Comparison of ENCODE assay signal across 10 mouse cellular contexts in genomic region chr16:97009116-97010055, GRCm38 (mm10).
A peak's percentile ranks its signal among the peaks of the same experiment; 100 is the strongest.
DNase-seq lines count a peak whose midpoint lies in the region; ATAC-seq and TF ChIP-seq lines count a peak whose summit lies in the region.
"Had no signal": no experiment of that assay in that cellular context is flagged by ENCODE, and none has a peak within 500 bp of the region (broad histone marks: within the 10 kb centered on the region; RNA-seq: fewer than 3 reads in every experiment).

No protein-coding gene starts in this region.

- no peak overlapping the region for H3K9ac ChIP-seq in midbrain, postnatal 0 days (replicated peaks; ENCODE audit: low read length, poor library complexity, severe bottlenecking)
- H3K9ac ChIP-seq: embryonic facial prominence, embryonic 12.5 days had no signal

- H3K27me3 ChIP-seq in midbrain, postnatal 0 days (ENCODE audit: insufficient read depth, low read length) = no peaks in the 10 kb centered on the region
- H3K27me3 ChIP-seq: embryonic facial prominence, embryonic 12.5 days had no signal

- 0 out of 2 replicates have a peak, but pooled peaks have one; percentile 39 for ATAC-seq in midbrain, postnatal 0 days (ENCODE audit: low FRiP score)

- peak overlapping the region; percentile 27 for H3K27ac ChIP-seq in midbrain, postnatal 0 days (ENCODE audit: low read depth, low read length)
- H3K27ac ChIP-seq: embryonic facial prominence, embryonic 12.5 days had no signal

- H3K9me3 ChIP-seq in midbrain, postnatal 0 days (ENCODE audit: low read length) = no peaks in the 10 kb centered on the region
- H3K9me3 ChIP-seq: embryonic facial prominence, embryonic 12.5 days had no signal

- H3K4me3 ChIP-seq in midbrain, postnatal 0 days (ENCODE audit: low read depth, low read length) = no peak overlapping the region
- H3K4me3 ChIP-seq: embryonic facial prominence, embryonic 12.5 days had no signal

- H3K36me3 ChIP-seq in midbrain, postnatal 0 days (ENCODE audit: insufficient read depth, low read length) = no peaks in the 10 kb centered on the region
- H3K36me3 ChIP-seq: embryonic facial prominence, embryonic 12.5 days had no signal

- no peak overlapping the region for H3K4me2 ChIP-seq in midbrain, postnatal 0 days (ENCODE audit: low read depth, low read length, poor library complexity, severe bottlenecking)
- H3K4me2 ChIP-seq: embryonic facial prominence, embryonic 12.5 days had no signal

- peak; percentile 24 for DNase-seq in layer of hippocampus, adult 11-12 months (ENCODE audit: low spot score)
- no peak for DNase-seq in layer of hippocampus, postnatal 25 days (ENCODE audit: extremely low spot score in 1 of 2, low spot score in 1 of 2)
- DNase-seq in frontal cortex, adult 2 months (ENCODE audit: extremely low spot score in 1 of 2, low spot score in 1 of 2) = peak; percentile 17 to 51
- DNase-seq in layer of hippocampus, postnatal 36 days = peak; percentile 30 to 37
- peak; percentile 57 for DNase-seq in midbrain, postnatal 0 days (ENCODE audit: low spot score)
- no peak for DNase-seq in cerebellum, adult 18-20 months
- no peak for DNase-seq in adrenal gland, adult 8-10 months
- no peak for DNase-seq in kidney, postnatal 36 days
- DNase-seq: gastrocnemius, postnatal 25 days had no signal

- peaks cover 27% of the 10 kb centered on the region for H3K4me1 ChIP-seq in midbrain, postnatal 0 days (ENCODE audit: insufficient read depth, low read length)
- H3K4me1 ChIP-seq: embryonic facial prominence, embryonic 12.5 days had no signal

- WGBS in midbrain, postnatal 0 days = 45% methylated on average over 4 of the region's 4 CpGs

- no peak for TF ChIP-seq CTCF in midbrain, postnatal 0 days (IDR thresholded peaks at IDR 0.05)

Comparison
In these comparisons a context has a peak if more than half of its experiments do, and no peak if none do; other contexts are left out.
1. DNase-seq: peak in layer of hippocampus, adult 11-12 months (single experiment), frontal cortex, adult 2 months (2 of 2), layer of hippocampus, postnatal 36 days (2 of 2) and midbrain, postnatal 0 days (single experiment); none in layer of hippocampus, postnatal 25 days (0 of 2), cerebellum, adult 18-20 months (0 of 2), adrenal gland, adult 8-10 months (single experiment) and kidney, postnatal 36 days (0 of 2).